Mouse (Mus musculus) liver, adult 2 months (tissue): ENCODE data around the gene Lrba.

Experiments
- CTCF ChIP-seq: fragments of 200-500 bp; IDR thresholded peaks from 2 replicates; pipeline ENCODE4 v1.5.1; 2011; ENCODE audit warnings: low read depth, low read length, control low read depth
- POLR2A ChIP-seq: fragments of 200-500 bp; IDR thresholded peaks from 2 replicates; pipeline ENCODE4 v1.6.1; 2011; ENCODE audit warnings: low read length, control low read depth; ENCODE audit not compliant: insufficient read depth; ENCODE audit errors: extremely low read depth

- TF ChIP-seq CTCF, result no peak
- no peak for TF ChIP-seq POLR2A
Observed at GRCm38 (mm10) chr3:86714446-86714845, 490.0 kb downstream of the Lrba start.
